Mouse (Mus musculus): ENCODE measurements around the gene Kdm5b. TPM values are rescaled to one million over a fixed set of nuclear protein-coding genes. Genes with fewer than 3 reads are reported as not detected.

Kdm5b gene
- total RNA-seq, 1 experiment = 127 TPM

DNA sequence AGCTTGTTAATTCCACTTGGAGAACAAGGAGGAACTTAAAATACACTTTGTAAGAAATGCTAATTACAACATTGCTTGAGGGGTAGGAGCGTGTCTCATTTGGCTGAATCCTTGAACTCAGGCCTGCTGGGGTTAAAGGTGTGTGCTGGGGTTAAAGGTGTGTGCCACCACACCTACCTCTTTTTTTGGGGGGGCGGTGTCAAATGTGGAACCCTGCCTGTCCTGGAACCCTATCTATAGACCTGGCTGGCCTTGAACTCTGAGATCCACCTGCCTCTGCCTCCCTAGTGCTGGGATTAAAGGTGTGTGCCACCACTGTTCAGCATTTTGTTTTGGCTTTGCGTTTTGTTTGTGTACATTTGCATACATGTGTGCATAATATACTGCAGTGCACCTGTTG, 3.8 kb downstream of the Kdm5b start:
- H3K9ac ChIP-seq (ENCODE audit: insufficient read depth, low read depth, low read length, poor library complexity, severe bottlenecking) = no peak overlapping the region
- DNase-seq (ENCODE audit: low read depth, low spot score) = no peak

DNA sequence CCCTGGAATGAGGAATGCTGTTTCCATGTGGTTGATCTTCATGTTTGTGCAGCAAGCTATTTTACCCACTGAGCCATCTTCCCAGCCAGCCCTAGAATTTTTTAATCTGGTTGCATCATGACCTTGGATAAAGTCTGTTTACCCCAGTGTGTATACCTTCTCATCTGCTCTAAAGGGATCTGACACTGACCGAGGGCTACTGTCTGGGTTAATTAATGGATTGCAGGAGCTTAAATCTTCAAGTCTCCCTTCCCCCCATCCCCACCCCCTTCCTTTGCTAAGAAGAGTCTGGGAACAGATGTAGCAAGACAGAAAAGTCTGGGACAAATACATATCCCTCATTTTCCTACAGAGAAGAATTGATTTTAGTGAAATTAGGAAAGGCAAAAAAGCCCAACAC, 7.5 kb downstream of the Kdm5b start:
- TF ChIP-seq HCFC1 (IDR thresholded peaks at IDR 0.05; ENCODE audit: borderline replicate concordance, insufficient read depth, low read length) = no peak
- TF ChIP-seq ZC3H11A (IDR thresholded peaks at IDR 0.05; ENCODE audit: borderline replicate concordance, low read depth, low read length) = no peak
- no peak for TF ChIP-seq CHD2 (IDR thresholded peaks at IDR 0.05; ENCODE audit: low read depth, low read length)
- TF ChIP-seq ZNF384 (IDR thresholded peaks at IDR 0.05; ENCODE audit: low read depth, low read length) = no peak
- no peak for TF ChIP-seq MAFK (IDR thresholded peaks at IDR 0.05; ENCODE audit: insufficient read depth, low read depth, low read length)
- Histone ChIP-seq H3K4me3 (ENCODE audit: insufficient read depth in 1 of 2, low read depth in 1 of 2, low read length in 2 of 2, poor library complexity in 1 of 2, severe bottlenecking in 1 of 2) (no peak overlapping the region), H3K9ac (ENCODE audit: insufficient read depth, low read depth, low read length, poor library complexity, severe bottlenecking) (no peak overlapping the region; the same call in 1 of the 2 replicates), H3K27ac (ENCODE audit: insufficient read depth, low read depth, low read length, poor library complexity, severe bottlenecking) (no peak overlapping the region; the same call in 1 of the 2 replicates), H3K36me3 (ENCODE audit: control insufficient read depth, insufficient read depth, low read length, poor library complexity, severe bottlenecking) (no peaks in the 10 kb centered on the region; the same call in 1 of the 2 replicates), H3K4me1 (ENCODE audit: control insufficient read depth in 2 of 2, insufficient read depth in 2 of 2, low read length in 2 of 2, poor library complexity in 1 of 2) (peaks cover 14 to 21% of the 10 kb centered on the region in 2 experiments), H3K9me3 (ENCODE audit: control insufficient read depth, insufficient read depth, low read depth, low read length) (no peaks in the 10 kb centered on the region)
- DNase-seq (ENCODE audit: low read depth, low spot score) = no peak
- in situ Hi-C loops (cut with MboI; ENCODE audit: low sequenced_read_pairs in 2 of 2, unreplicated experiment in 2 of 2) = no loop called here

More for the DNA sequence above, 3.8 kb downstream of the Kdm5b start:
- H3K36me3 ChIP-seq (ENCODE audit: control insufficient read depth, insufficient read depth, low read length, poor library complexity, severe bottlenecking) = no peaks in the 10 kb centered on the region; the same call in 1 of the 2 replicates
- no peaks in the 10 kb centered on the region for H3K9me3 ChIP-seq (ENCODE audit: control insufficient read depth, insufficient read depth, low read depth, low read length)
- in situ Hi-C loops (cut with MboI; ENCODE audit: low sequenced_read_pairs in 2 of 2, unreplicated experiment in 2 of 2) = no loop called here
- peaks cover 10 to 24% of the 10 kb centered on the region in 2 experiments; a peak in 3 of 4 replicates for H3K4me1 ChIP-seq (ENCODE audit: control insufficient read depth in 2 of 2, insufficient read depth in 2 of 2, low read length in 2 of 2, poor library complexity in 1 of 2)
- TF ChIP-seq ZC3H11A (IDR thresholded peaks at IDR 0.05; ENCODE audit: borderline replicate concordance, low read depth, low read length) = no peak
- no peak for TF ChIP-seq MAFK (IDR thresholded peaks at IDR 0.05; ENCODE audit: insufficient read depth, low read depth, low read length)
- no peak for TF ChIP-seq CHD2 (IDR thresholded peaks at IDR 0.05; ENCODE audit: low read depth, low read length)
- no peak for TF ChIP-seq HCFC1 (IDR thresholded peaks at IDR 0.05; ENCODE audit: borderline replicate concordance, insufficient read depth, low read length)
- no peak for TF ChIP-seq ZNF384 (IDR thresholded peaks at IDR 0.05; ENCODE audit: low read depth, low read length)
- H3K27ac ChIP-seq (ENCODE audit: insufficient read depth, low read depth, low read length, poor library complexity, severe bottlenecking) = no peak overlapping the region
- H3K4me3 ChIP-seq (ENCODE audit: insufficient read depth in 1 of 2, low read depth in 1 of 2, low read length in 2 of 2, poor library complexity in 1 of 2, severe bottlenecking in 1 of 2) = peak overlapping the region; percentile 8 to 23; a peak in 1 of 4 replicates

DNA sequence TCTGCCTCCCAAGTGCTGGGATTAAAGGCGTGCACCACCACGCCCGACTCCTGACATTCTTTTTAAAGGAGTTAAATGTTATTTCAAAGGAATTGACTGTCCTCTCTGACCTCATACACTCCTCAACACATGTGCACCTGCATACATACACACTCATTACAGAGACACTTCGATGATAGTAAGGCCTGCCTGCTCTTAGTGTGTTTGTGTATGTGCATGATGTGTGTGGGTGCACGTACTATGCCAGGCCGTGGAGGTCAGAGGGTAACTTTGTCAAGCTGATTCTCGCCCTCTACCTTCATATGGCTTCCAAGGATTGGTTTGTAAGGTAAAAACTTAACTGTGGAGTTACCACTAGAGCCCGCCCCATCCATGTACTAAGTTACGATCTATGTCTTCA, 10.2 kb downstream of the Kdm5b start:
- no peak for TF ChIP-seq MAFK (IDR thresholded peaks at IDR 0.05; ENCODE audit: insufficient read depth, low read depth, low read length)
- TF ChIP-seq CHD2 (IDR thresholded peaks at IDR 0.05; ENCODE audit: low read depth, low read length) = no peak
- TF ChIP-seq HCFC1 (IDR thresholded peaks at IDR 0.05; ENCODE audit: borderline replicate concordance, insufficient read depth, low read length) = no peak
- TF ChIP-seq ZC3H11A (IDR thresholded peaks at IDR 0.05; ENCODE audit: borderline replicate concordance, low read depth, low read length) = no peak
- TF ChIP-seq ZNF384 (IDR thresholded peaks at IDR 0.05; ENCODE audit: low read depth, low read length) = no peak; the same call in none of the 2 replicates
- Histone ChIP-seq H3K27ac (ENCODE audit: insufficient read depth, low read depth, low read length, poor library complexity, severe bottlenecking) (peak overlapping the region; percentile 98), H3K4me3 (ENCODE audit: insufficient read depth in 1 of 2, low read depth in 1 of 2, low read length in 2 of 2, poor library complexity in 1 of 2, severe bottlenecking in 1 of 2) (peak overlapping the region; percentile 11 to 53; a peak in 3 of 4 replicates), H3K4me1 (ENCODE audit: control insufficient read depth in 2 of 2, insufficient read depth in 2 of 2, low read length in 2 of 2, poor library complexity in 1 of 2) (peaks cover 13 to 24% of the 10 kb centered on the region in 2 experiments), H3K9ac (ENCODE audit: insufficient read depth, low read depth, low read length, poor library complexity, severe bottlenecking) (peak overlapping the region; percentile 52), H3K9me3 (ENCODE audit: control insufficient read depth, insufficient read depth, low read depth, low read length) (no peaks in the 10 kb centered on the region), H3K36me3 (ENCODE audit: control insufficient read depth, insufficient read depth, low read length, poor library complexity, severe bottlenecking) (no peaks in the 10 kb centered on the region; the same call in 1 of the 2 replicates)
- peak; percentile 46 for DNase-seq (ENCODE audit: low read depth, low spot score)
- in situ Hi-C loops (cut with MboI; ENCODE audit: low sequenced_read_pairs in 2 of 2, unreplicated experiment in 2 of 2) = no loop called here

DNA sequence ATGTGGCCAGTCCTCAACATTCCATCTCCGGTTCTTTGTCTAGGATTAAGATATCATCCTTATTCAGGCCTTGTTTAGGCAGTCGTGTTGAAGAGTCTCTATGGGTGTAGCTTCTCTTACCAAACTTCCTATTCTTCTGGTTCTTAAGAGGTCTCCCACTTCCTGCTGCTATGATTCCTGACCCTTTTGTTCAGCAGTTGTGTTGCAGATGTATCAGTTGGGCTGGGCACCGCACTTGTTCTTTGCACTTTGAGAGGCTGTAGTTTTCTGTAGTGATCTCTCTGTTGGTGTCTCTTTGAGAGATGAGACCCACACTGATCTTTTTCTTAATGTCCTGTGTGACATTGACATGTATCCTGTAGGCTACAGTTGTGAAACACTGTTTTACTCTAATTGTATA, 10.7 kb downstream of the Kdm5b start:
- peak; percentile 69 for DNase-seq (ENCODE audit: low read depth, low spot score)
- H3K36me3 ChIP-seq (ENCODE audit: control insufficient read depth, insufficient read depth, low read length, poor library complexity, severe bottlenecking) = no peaks in the 10 kb centered on the region; the same call in 1 of the 2 replicates
- in situ Hi-C loops (cut with MboI; ENCODE audit: low sequenced_read_pairs in 2 of 2, unreplicated experiment in 2 of 2) = no loop called here
- TF ChIP-seq MAFK (IDR thresholded peaks at IDR 0.05; ENCODE audit: insufficient read depth, low read depth, low read length) (no peak), HCFC1 (IDR thresholded peaks at IDR 0.05; ENCODE audit: borderline replicate concordance, insufficient read depth, low read length) (no peak), CHD2 (IDR thresholded peaks at IDR 0.05; ENCODE audit: low read depth, low read length) (no peak)
- H3K4me1 ChIP-seq (ENCODE audit: control insufficient read depth in 2 of 2, insufficient read depth in 2 of 2, low read length in 2 of 2, poor library complexity in 1 of 2) = peaks cover 15 to 25% of the 10 kb centered on the region in 2 experiments
- peak overlapping the region; percentile 98; the same call in 1 of the 2 replicates for H3K27ac ChIP-seq (ENCODE audit: insufficient read depth, low read depth, low read length, poor library complexity, severe bottlenecking)
- peak overlapping the region; percentile 12 to 53; a peak in 3 of 4 replicates for H3K4me3 ChIP-seq (ENCODE audit: insufficient read depth in 1 of 2, low read depth in 1 of 2, low read length in 2 of 2, poor library complexity in 1 of 2, severe bottlenecking in 1 of 2)
- H3K9me3 ChIP-seq (ENCODE audit: control insufficient read depth, insufficient read depth, low read depth, low read length) = no peaks in the 10 kb centered on the region
- peak overlapping the region; percentile 2; the same call in 1 of the 2 replicates for H3K9ac ChIP-seq (ENCODE audit: insufficient read depth, low read depth, low read length, poor library complexity, severe bottlenecking)
